Mouse (Mus musculus) olfactory bulb, adult 2 months (tissue): ENCODE measurements at regions not wholly inside any gene's neighbourhood (a gene's known extent, or its start where the extent isn't known, plus 50 kb on each side); places are given as distances from the start of the nearest gene placed in this dataset.

Experiments used
- CTCF ChIP-seq: fragments of 200-500 bp; IDR thresholded peaks from 2 replicates; pipeline ENCODE4 v1.5.1; 2012; ENCODE audit warnings: low read depth, mild to moderate bottlenecking, low read length, moderate library complexity; ENCODE audit not compliant: insufficient read depth
- POLR2A ChIP-seq: fragments of 200-500 bp; IDR thresholded peaks from 2 replicates; pipeline ENCODE4 v1.6.1; 2012; ENCODE audit warnings: mild to moderate bottlenecking, low read depth, low read length, moderate library complexity; ENCODE audit not compliant: insufficient read depth

DNA sequence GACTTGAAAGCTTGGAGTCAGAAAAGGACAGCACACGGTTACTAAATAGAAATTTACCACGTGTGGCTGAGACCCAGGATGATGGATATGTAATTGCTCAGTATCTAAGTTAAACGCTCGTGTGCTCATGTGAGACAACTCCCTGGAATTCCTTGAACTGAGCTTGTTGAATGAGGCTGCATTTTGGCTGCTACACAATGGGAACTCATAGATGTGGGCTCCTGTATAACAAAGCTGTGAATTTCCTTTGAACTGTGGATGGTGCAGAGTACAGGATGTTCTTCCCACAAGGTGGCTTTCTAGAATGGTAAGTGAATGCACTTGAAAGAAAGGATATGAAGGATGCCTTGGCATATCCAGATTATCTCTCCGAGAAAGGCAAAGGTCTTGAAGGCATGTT lies 321.4 kb downstream of the Kcna4 start:
- TF ChIP-seq CTCF (no peak), POLR2A (no peak)
